Mouse (Mus musculus) embryonic fibroblast, embryonic 13.5 days (primary cell): Measurements from ENCODE around the gene Pign.

Experiments used
- CTCF ChIP-seq: IDR thresholded peaks from 2 replicates; pipeline ENCODE4 v1.5.1; 2011; ENCODE audit warnings: mild to moderate bottlenecking, control low read depth, low read length, moderate library complexity, borderline replicate concordance; ENCODE audit not compliant: insufficient read depth
- POLR2A ChIP-seq: IDR thresholded peaks from 2 replicates; pipeline ENCODE4 v1.6.1; 2011; ENCODE audit warnings: low read depth, mild to moderate bottlenecking, control low read depth, low read length, moderate library complexity

- TF ChIP-seq CTCF: no peak
- no peak for TF ChIP-seq POLR2A
Measured at GRCm38 (mm10) chr1:105650650-105651049, 12.8 kb downstream of the Pign start.
